In the genomic region with DNA sequence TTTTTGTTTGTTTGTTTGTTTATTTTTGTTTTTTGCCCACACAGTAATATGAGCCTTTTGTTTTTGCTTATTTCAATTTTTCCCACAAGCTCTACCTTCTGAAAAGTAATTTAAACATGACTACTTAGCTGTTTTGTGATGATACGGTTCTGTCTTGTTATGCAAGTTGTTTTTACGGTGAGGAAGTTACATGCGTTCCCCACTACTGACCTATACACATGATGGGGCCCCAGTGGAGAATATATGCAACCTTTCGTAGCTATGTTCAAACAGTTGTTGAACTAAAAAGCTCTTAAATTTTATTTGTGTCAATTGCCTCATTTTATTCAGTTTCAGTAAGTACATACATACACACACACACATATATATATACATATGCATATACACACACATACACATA, we compare ENCODE assay signal across 17 mouse cellular contexts.
"Had no signal": no experiment of that assay in that cellular context is flagged by ENCODE, and none has a peak within 500 bp of the region (broad histone marks: within the 10 kb centered on the region; RNA-seq: fewer than 3 reads in every experiment).

No protein-coding gene starts in this region.

- ATAC-seq: hindbrain, embryonic 16.5 days; inflammation-experienced regulatory T-cells, adult 6 months; intestine, embryonic 15.5 days; intestine, postnatal 0 days had no signal

- DNase-seq: gastrocnemius, postnatal 14 days; gastrocnemius, postnatal 36 days; heart, adult 18-20 months; heart, postnatal 10 days; heart, postnatal 4 days; kidney, adult 18-20 months; kidney, adult 8-10 months; kidney, postnatal 10 days; kidney, postnatal 25 days; kidney, postnatal 4 days; layer of hippocampus, adult 9-11 months; layer of hippocampus, postnatal 36 days; left cerebral cortex, postnatal 4 days had no signal
